Mouse (Mus musculus) layer of hippocampus, adult 2 months (tissue): ENCODE results near the gene Pcnx. TPM values are rescaled to one million over a fixed set of nuclear protein-coding genes. Genes with fewer than 3 reads are reported as not detected.
"Not testable (repeated sequence)": the region's sequence is repeated elsewhere in the genome, so short reads cannot be mapped to it uniquely, and the experiment has no call there.

Experiments
- DNase-seq, 2 experiments: peaks; one replicate each; pipeline ENCODE4 v3.0.0; 2022; ENCODE audit warnings: low spot score in 2 of 2
- H3K27ac ChIP-seq: fragments of 200-600 bp; 2 replicates; pipeline ENCODE4 v1.8.1; 2022
- H3K4me3 ChIP-seq: fragments of 200-600 bp; 2 replicates; pipeline ENCODE4 v1.8.1; 2022; ENCODE audit warnings: mild to moderate bottlenecking
- CTCF ChIP-seq: fragments of 200-600 bp; conservative IDR thresholded peaks from 2 replicates; pipeline ENCODE4 v1.8.1; 2022; ENCODE audit warnings: antibody characterized with exemption, mild to moderate bottlenecking, moderate library complexity
- total RNA-seq, 2 experiments: library from RNA; stranded (reverse); gene quantifications; 2 replicates each; pipeline ENCODE4 v1.2.3; 2021

Pcnx gene
- total RNA-seq, 2 experiments from 2014 or later, result 110 to 112 TPM

GRCm38 (mm10) chr12:81965416-81965815, 105.6 kb downstream of the Pcnx start:
- H3K27ac ChIP-seq, result no peak overlapping the region
- TF ChIP-seq CTCF, result no peak
- no peak overlapping the region for H3K4me3 ChIP-seq
- DNase-seq, result no peak

GRCm38 (mm10) chr12:81971042-81971883, 111.4 kb downstream of the Pcnx start:
- DNase-seq, result no peak
- H3K4me3 ChIP-seq, result no peak overlapping the region
- H3K27ac ChIP-seq, result peak overlapping the region; percentile 61
- no peak for TF ChIP-seq CTCF

- no peak for DNase-seq
- no peak for TF ChIP-seq CTCF
- peak overlapping the region; percentile 61 for H3K27ac ChIP-seq
- H3K4me3 ChIP-seq, result no peak overlapping the region
Observed at GRCm38 (mm10) chr12:81971884-81972362, 112.1 kb downstream of the Pcnx start.

- Histone ChIP-seq H3K4me3 (no peak overlapping the region), H3K27ac (no peak overlapping the region)
- TF ChIP-seq CTCF, result peak; percentile 82
- DNase-seq, result peak in 1 of 2 experiments; percentile 53
Observed at GRCm38 (mm10) chr12:81974806-81975205, 115.0 kb downstream of the Pcnx start.

GRCm38 (mm10) chr12:81977346-81977745, 117.5 kb downstream of the Pcnx start:
- Histone ChIP-seq H3K4me3 (no peak overlapping the region), H3K27ac (no peak overlapping the region)
- no peak for DNase-seq
- TF ChIP-seq CTCF, result peak; percentile 57

GRCm38 (mm10) chr12:81979312-81979711, 119.5 kb downstream of the Pcnx start:
- no peak for DNase-seq
- Histone ChIP-seq H3K27ac (no peak overlapping the region), H3K4me3 (no peak overlapping the region)
- TF ChIP-seq CTCF, result no peak

GRCm38 (mm10) chr12:81992106-81992505, 132.3 kb downstream of the Pcnx start:
- no peak for DNase-seq
- Histone ChIP-seq H3K27ac (no peak overlapping the region), H3K4me3 (no peak overlapping the region)
- TF ChIP-seq CTCF, result no peak

- Histone ChIP-seq H3K27ac (no peak overlapping the region), H3K4me3 (no peak overlapping the region)
- no peak for DNase-seq
- TF ChIP-seq CTCF, result no peak
Observed at GRCm38 (mm10) chr12:81992996-81993395, 133.2 kb downstream of the Pcnx start.

- no peak overlapping the region for H3K4me3 ChIP-seq
- H3K27ac ChIP-seq, result no peak overlapping the region; the same call in 1 of the 2 replicates
- no peak for DNase-seq
- no peak for TF ChIP-seq CTCF
Observed at GRCm38 (mm10) chr12:81994911-81995667, 135.3 kb downstream of the Pcnx start.

- no peak overlapping the region for H3K27ac ChIP-seq
- TF ChIP-seq CTCF, result no peak
- no peak for DNase-seq
- no peak overlapping the region for H3K4me3 ChIP-seq
Observed at GRCm38 (mm10) chr12:81996679-81997362, 137.0 kb downstream of the Pcnx start.

GRCm38 (mm10) chr12:81997497-81997896, 137.7 kb downstream of the Pcnx start:
- TF ChIP-seq CTCF, result no peak
- DNase-seq, result no peak

GRCm38 (mm10) chr12:82002697-82003096, 142.9 kb downstream of the Pcnx start:
- DNase-seq, H3K4me3 ChIP-seq, H3K27ac ChIP-seq: not testable (repeated sequence)

More at GRCm38 (mm10) chr12:81997497-81997896, 137.7 kb downstream of the Pcnx start:
- Histone ChIP-seq H3K27ac (no peak overlapping the region), H3K4me3 (no peak overlapping the region)

- not testable (repeated sequence) for H3K27ac ChIP-seq, DNase-seq, H3K4me3 ChIP-seq
Observed at GRCm38 (mm10) chr12:82025901-82026633, 166.2 kb downstream of the Pcnx start.

- not testable (repeated sequence) for H3K27ac ChIP-seq, H3K4me3 ChIP-seq, DNase-seq
Observed at GRCm38 (mm10) chr12:82033524-82033923, 173.7 kb downstream of the Pcnx start.

GRCm38 (mm10) chr12:82033973-82034372, 174.2 kb downstream of the Pcnx start:
- H3K4me3 ChIP-seq, DNase-seq, H3K27ac ChIP-seq: not testable (repeated sequence)

GRCm38 (mm10) chr12:82044078-82044477, 184.3 kb downstream of the Pcnx start:
- DNase-seq, H3K4me3 ChIP-seq, H3K27ac ChIP-seq: not testable (repeated sequence)
